Mouse (Mus musculus): Measurements from ENCODE around the gene Psme4.
A peak's percentile ranks its signal among the peaks of the same experiment; 100 is the strongest.
"Not testable (repeated sequence)": the region's sequence is repeated elsewhere in the genome, so short reads cannot be mapped to it uniquely, and the experiment has no call there.

Gene Psme4

DNA sequence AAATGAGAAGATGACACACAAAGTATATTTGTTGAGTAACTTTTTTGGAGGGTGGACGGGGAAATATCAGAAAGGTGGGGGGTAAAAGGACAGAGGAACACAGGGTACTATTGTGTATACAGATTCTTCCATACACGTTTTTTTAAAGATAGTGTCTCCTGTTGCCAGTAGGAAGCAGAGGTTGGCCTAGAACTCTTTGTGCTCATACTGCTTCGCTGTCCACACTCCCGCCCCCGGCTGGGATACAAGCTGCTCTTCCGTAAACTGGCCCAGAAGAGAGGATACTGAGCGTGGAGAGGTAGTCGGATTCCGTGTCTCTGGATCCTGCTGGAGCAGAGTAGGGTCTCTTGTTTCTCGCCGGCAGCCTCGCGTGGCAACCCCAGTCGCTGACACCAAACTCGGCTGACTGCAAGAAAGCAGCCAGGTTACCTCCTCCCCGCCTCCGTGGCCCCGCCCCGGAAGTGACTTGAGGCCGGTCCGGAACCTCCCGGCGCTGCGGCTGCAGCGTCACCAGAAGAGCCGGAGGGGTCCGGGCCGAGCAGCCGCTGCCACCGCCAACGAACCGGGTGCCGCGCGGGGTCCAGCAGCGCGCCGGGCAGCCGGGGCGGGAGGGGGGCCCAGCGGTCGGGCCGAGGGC lies at the start of gene Psme4:
Psme4 (plus strand) TSS at position 460 of the 637 bp plus-strand sequence.
- peak; percentile 97 for DNase-seq (ENCODE audit: low read depth, low spot score)

- DNase-seq (ENCODE audit: low read depth, low spot score) = peak; percentile 87
Measured at GRCm38 (mm10) chr11:30723438-30723837, 48.1 kb upstream of the Psme4 start.

DNA sequence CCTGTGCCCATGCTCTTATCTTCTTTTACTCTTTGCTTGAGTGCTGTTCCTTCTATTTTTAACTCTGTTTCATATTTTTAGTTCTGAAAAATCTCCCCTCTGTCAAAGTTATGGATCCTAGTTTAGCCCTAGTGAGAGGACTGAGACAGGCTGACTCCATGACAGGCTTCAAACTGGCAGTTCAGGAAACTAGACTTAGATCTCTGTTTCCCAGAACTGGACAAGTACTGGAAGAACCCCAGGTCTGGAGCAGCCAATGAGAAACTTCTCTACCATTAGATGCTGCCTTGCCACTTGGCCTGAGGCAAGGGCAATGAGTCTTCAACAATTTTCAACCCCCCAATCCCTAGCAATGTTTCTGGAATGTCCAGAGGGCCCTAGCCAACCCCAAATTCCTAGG lies 40.8 kb upstream of the Psme4 start:
- no peak for DNase-seq (ENCODE audit: low read depth, low spot score)

DNA sequence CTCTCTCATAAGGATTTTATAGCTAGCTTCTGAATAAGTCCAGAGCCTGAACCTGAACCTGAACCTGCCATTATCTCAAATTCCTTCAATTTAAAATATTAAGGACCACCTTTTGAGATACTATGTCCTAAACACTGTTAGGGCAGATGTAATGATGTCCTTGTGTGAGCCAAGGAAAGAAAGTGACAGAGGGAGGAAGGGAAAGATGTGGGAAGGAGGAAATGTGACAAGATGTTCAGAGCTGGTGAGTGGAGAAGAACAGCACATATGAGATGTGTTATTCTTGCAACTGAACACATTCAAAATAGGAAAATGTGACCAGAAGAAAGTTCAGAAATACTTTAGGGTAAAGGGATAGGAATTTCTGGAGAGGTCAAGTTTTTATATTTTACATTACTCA lies 38.1 kb upstream of the Psme4 start:
- DNase-seq (ENCODE audit: low read depth, low spot score) = no peak

- DNase-seq (ENCODE audit: low read depth, low spot score) = peak; percentile 95
Measured at GRCm38 (mm10) chr11:30743991-30744390, 27.5 kb upstream of the Psme4 start.

- peak; percentile 76 for DNase-seq (ENCODE audit: low read depth, low spot score)
Measured at GRCm38 (mm10) chr11:30748938-30749337, 22.6 kb upstream of the Psme4 start.

GRCm38 (mm10) chr11:30749587-30749986 lies 21.9 kb upstream of the Psme4 start:
- peak; percentile 95 for DNase-seq (ENCODE audit: low read depth, low spot score)

- DNase-seq (ENCODE audit: low read depth, low spot score) = peak; percentile 99
Measured at GRCm38 (mm10) chr11:30750039-30750823, 21.3 kb upstream of the Psme4 start.

DNA sequence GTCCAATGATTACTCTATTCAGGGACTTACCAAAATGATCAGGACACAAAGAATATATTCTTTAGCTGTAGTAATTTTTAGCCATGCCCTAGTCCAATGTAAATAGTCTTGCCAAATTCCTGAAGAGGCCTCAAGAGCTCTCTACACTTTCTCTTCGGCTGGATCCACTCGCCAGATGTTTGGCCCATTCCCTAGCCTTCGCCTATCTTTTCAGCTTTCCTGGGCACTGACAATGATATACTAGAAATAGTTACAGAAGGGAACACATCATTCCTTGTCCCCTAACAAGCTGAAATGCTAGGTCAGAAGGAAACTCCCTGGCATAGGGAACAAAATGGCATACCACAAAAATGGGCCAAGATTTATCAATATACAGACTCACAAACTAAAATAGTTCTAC lies 18.6 kb upstream of the Psme4 start:
- DNase-seq (ENCODE audit: low read depth, low spot score) = no peak

GRCm38 (mm10) chr11:30754486-30754854 lies 17.1 kb upstream of the Psme4 start:
- not testable (repeated sequence) for DNase-seq (ENCODE audit: low read depth, low spot score)

DNA sequence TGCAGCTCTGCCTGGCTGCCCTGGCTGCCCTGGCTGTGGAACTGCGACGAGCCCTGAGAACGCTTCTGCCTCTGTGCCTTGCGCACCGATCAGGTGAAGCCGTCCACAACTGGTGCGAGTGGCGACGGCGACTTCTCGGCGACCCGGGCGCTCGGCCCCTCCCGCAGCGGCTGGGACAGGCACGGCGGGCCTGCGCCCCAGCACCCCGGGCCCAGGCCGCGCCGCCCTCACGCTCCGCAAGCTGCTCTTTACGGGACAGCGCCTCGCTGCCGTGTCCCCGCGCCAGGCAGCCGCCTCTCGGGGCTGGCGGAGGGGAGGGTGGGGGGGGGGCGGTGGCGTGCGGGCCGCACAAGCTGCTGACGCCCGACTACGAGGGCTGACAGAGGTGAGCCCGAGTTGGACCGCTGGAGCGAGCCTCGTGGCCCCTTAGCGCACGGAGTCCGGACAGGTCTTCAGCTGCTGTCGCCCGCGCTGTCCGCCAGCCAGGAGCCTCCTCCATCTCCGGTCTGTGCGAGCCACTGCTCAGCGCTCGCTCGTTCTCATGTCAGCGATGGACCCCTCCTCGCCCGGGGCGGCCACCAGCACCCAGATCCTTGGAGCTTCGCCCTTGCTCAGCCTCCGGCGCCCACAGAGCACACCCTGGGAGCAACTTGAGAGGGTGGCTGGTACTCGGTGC lies 16.5 kb upstream of the Psme4 start:
- DNase-seq (ENCODE audit: low read depth, low spot score) = peak; percentile 75

DNA sequence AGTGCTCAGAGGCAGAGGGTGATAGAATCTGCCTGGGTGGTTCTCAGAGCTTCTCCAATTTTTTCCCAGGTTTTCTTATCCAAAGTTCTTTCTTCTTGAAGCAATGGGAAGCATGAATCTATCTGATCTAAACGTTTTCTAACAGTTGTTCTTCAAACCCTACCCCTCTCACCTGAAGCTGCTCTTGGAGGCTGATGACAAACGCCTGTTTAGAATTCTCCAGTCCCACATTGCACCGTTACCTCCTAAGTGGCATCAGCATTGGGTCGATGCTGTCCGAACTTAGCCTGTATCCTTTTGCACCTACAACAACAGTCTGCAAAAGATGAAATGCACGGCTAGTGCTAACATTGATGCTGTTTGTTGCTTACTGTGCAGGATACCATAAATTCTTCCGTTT lies 10.1 kb upstream of the Psme4 start:
- peak; percentile 75 for DNase-seq (ENCODE audit: low read depth, low spot score)

DNA sequence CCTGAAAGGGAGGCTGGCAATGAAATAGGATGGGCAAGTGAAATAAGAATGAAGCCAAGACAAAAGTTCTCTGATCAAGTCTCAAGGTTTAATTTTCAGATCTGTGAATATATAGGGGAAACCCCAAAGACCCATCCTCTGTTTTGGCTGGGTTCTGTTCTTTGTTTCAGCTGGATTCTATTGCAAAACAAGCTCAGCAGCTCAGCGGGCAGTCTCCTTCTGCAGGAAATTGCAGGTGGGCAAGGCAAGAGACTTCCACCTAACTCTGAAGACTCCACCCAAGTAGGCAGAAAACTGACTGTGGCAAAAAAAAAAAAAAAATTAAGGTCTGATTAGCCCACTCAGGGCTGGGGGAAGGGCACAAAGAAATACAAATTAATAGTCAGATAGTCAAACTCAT lies 9.6 kb upstream of the Psme4 start:
- DNase-seq (ENCODE audit: low read depth, low spot score) = peak; percentile 87

DNA sequence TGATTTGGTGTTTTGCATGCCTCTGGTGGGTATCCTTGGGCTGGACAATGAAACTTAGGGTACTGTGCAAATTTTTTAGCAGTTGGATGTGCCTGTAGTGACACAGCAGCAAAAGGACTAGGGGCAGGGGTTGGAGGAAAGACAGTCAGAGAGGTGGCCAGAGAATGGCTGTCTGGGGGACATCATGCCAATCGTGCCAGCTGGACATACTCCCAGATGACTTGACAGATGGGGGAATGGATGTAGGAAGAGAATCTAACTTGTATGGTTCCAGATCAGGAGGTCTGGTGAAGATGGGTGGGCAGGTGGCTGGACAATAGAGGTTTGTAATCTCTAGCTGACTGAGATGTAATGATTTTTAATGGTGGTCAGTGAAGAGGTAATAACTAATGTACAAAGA lies 6.5 kb upstream of the Psme4 start:
- no peak for DNase-seq (ENCODE audit: low read depth, low spot score)

- no peak for DNase-seq (ENCODE audit: low read depth, low spot score)
Measured at GRCm38 (mm10) chr11:30770817-30771216, 709 bp upstream of the Psme4 start.

DNA sequence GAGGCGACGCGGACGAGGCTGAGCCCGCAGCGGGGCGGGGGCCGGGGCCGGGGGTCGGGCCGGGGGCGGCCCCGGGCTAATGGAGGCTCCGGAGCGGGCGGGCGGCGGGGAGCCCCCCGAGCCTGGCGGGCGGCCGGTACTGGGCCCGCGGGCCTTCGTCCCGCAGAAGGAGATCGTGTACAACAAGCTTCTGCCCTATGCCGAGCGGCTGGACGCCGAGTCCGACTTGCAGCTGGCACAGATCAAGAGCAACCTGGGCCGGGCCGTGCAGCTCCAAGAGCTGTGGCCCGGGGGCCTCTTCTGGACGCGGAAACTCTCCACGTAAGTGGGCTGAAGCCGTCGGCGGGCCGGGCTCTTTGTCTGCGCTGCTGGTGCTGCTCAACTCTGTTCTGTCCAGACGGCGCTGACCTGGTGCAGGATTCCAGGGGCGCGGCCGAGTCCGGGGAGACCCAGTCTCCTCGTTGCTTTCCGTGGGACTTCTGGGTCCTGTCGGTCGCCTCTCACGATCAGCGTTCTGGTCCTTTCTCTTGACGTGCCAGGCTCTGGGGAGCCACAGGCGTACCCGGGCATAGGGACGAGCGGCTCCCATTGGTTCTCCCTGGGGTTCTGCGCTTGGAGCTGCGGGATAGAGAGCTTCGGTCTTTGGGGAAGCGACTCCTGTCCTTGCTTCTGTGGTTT lies 517 bp downstream of the Psme4 start:
- DNase-seq (ENCODE audit: low read depth, low spot score) = peak; percentile 78

DNA sequence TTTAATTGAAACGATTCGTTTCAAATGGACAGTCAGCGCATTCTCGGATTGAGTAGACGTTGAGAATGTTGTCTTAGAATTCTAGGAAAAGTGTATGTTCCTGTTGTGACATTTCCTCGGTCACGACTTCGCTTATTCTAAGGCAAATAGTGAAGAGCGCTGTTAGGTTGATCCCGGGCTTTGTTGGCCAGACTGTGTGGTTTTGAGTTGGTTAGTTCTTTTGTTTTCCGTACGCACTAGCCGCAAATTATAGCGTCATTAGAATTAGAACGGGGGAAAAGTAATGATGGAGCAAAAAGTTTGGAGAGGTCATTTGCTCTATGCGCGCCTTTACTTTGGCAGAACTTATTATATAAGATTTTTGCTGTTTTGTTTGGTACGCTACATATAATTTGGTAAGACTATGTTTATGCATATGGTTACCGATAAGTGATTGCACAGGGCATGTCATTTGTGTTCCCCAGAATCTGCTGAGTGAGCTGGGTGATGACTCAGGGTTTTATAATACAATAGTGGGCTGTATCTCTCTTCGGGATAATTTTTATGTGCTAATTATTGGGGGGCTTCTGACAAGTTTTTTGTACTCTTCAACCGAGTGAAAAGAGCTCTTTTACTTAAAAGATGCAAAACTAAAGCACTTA lies 1.4 kb downstream of the Psme4 start:
- no peak for DNase-seq (ENCODE audit: low read depth, low spot score)

DNA sequence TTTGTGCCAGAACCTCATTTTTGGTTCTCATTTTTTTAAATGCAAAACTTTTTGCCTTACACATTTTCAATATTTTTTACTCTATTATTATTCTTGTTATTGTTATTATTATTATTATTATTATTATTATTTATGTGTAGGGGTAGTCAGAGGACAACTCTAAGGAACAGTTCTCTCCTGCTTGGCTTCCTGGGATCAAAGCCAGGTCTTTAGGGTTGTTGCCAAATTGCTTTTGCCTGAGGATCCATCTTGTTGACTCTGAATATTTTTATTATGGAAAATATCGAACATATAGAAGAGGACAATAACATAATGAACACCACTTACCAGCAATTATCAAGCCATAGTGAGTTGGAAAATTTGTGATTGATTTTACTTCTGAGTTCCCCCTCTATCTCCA lies 3.1 kb downstream of the Psme4 start:
- DNase-seq (ENCODE audit: low read depth, low spot score) = no peak

- DNase-seq (ENCODE audit: low read depth, low spot score) = no peak
Measured at GRCm38 (mm10) chr11:30777498-30777897, 6.0 kb downstream of the Psme4 start.

DNA sequence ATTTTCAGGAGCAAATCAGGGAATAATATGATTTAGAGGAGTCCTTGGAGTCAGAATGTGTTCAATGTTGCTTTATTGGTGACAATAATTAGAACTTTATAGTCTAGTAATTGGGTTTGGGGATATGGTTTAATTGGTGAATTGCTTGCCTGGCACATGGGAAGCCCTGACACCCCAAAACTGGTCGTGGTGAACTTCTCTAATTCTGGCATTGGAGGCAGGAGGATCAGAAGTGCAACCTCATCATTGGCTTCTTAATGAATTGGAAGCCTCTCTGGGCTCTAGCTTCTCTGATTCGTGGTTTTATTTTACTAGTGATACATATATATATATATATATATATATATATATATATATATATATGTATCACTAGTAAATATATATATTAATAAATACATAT lies 9.4 kb downstream of the Psme4 start:
- no peak for DNase-seq (ENCODE audit: low read depth, low spot score)

- DNase-seq (ENCODE audit: low read depth, low spot score) = no peak
Measured at GRCm38 (mm10) chr11:30781612-30782011, 10.1 kb downstream of the Psme4 start.

DNA sequence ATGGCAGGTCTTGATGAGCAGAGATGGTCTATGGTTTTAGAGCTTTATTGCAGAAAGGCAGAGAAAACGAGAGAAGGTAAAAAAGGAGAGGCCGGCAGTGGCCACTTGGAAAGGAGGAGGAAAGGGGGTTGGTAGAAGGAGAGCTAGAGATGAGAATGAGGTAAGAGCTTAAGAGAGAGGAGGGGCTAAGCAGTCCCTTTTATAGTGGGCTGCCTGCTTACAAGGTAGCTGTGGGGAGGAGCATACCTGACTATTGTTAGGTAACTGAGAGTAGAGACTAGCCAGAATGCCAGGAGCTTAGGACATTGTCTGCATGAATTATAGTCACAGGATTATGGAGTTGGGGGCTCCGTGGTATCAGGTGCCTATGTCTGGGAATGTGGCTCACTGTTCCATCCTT lies 14.0 kb downstream of the Psme4 start:
- peak; percentile 74 for DNase-seq (ENCODE audit: low read depth, low spot score)

Data from R1 (cell line).